Mouse (Mus musculus) heart, adult 9 months (tissue): ENCODE data around the gene BC030870.
"Not testable (repeated sequence)": the region's sequence is repeated elsewhere in the genome, so short reads cannot be mapped to it uniquely, and the experiment has no call there.

Experiments used
- DNase-seq, 2 experiments: peaks; one replicate each; pipeline ENCODE4 v3.0.0; 2022; ENCODE audit warnings: low spot score in 2 of 2

The BC030870 gene

DNA sequence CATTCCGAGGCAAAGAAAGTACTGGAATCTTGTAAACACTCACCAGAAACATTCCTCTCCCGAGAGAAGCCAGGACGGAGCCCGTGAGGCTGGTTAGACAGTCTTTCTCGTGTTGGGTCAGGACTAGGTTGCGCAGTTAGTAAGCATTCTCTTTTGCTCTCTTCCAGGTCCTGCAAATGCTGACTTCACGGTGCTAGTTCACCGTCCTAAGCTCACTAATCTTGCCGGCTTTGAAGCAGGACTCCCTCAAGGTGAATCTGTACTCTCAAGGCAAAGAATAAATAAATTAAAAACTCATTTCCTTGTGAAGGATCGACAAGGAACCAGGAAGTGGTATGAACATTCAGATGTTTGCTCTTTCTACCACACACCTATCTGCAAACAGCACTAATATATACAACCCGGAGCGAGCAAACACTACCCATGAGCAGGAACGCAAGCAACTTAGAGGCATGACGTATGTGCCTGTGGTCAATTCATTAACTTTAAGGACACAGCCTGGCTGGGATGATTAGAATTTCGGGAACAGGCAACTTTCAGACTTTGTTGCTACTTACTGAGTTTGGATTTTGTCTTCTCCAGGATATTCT lies at the start of gene BC030870:
Gene BC030870, minus strand, starts transcription at position 365 of the 590 bp plus-strand sequence.
- DNase-seq = no peak

DNA sequence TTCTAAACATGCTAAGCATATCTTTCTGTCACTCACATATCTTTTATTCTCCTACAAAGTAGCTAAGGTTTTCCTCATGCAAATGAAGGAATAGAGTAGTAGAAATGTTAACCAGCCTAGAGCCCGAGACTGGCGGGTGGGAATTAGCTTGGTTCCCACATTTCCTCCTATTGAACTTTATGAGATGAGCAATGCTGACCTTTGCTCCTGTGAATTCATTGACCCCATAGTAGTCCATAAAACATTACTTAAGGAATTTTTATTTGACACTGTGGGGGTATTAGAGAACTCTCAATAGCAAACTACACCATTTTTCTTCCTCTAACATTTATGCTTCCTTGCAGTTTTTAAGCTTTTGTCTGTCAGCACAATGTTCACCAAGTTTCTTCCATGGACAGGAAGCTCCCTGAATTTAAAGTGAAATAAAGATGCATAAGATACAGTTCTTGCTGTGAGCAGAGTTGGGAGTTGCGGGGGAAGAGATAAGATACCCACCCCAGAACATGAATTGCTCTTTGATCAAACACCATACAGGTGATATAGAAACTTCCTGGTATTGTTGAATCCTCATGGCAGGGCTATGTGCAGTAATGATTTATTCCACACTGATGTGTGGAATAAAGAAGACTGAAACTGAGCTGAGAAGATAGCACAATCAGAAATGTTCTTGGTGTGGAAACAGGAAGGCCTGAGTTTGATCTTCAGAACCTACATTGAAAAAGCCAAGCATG lies 45.5 kb upstream of the BC030870 start:
- DNase-seq = no peak

- DNase-seq = no peak
Measured at GRCm38 (mm10) chr8:65169184-65169583, 39.8 kb upstream of the BC030870 start.

DNA sequence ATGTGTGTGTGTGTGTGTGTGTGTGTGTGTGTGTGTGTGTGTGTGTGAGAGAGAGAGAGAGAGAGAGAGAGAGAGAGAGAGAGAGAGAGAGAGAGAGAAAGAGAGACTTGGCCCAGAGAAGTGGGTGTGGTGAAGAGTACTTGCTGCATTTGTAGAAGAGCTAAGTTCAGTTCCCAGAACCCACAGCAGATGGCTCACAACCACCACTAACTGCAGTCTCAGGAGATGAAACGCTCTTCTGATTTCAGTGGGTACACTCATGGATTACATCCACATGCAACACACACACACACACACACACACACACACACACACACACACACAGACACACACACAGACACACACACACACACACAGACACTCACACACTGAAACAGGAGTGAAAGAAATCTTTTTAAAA lies 31.3 kb upstream of the BC030870 start:
- not testable (repeated sequence) for DNase-seq

DNA sequence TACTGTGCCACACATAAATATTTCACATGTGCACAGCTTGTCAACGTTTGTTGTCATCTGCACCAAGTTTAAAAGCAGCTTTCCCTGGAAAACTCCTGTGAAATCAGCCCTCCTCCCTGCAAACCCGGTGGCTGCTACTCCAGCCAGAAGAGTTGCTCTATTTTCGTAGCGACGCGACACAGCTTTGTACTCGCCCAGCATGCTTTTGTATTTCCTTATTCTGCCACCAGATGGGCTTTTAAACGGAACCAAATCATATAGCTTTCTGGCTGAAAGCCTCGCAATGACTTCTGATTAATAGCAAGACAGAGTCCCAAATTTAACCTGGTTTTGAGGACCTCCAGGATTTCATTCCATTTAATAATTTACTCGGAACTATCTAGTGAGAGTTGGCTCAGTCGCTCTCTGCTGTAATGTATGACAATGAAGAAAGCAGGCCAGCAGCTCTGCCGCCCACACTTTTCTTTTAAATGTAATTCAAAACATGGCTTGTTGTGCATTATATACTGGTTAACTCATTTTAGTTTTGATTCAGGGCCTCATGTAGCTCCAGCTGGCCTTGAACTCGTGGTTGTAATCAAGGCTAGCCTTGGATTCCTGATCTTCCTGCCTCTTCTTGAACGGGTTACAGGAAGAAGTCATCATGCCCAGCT lies 29.9 kb upstream of the BC030870 start:
- DNase-seq = no peak

DNA sequence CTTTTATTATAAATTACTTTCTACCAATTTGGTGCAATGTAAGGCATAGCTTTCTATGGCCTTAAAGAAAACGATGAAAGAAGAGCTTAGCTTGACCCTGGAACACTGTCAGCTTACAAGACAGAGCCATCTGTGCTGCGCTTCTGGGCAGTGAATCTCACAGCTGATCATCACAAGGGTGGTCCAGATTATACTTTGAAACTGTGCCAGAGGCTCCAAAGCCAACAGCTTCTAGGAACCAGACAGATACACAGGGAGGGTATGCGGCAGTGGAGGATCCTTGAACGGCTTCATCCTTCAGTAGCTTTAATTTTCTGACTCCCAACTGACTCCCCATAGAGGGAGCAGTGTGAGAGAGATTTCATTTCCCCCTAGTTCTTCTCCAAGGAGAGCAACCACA lies 28.5 kb upstream of the BC030870 start:
- DNase-seq = no peak

DNA sequence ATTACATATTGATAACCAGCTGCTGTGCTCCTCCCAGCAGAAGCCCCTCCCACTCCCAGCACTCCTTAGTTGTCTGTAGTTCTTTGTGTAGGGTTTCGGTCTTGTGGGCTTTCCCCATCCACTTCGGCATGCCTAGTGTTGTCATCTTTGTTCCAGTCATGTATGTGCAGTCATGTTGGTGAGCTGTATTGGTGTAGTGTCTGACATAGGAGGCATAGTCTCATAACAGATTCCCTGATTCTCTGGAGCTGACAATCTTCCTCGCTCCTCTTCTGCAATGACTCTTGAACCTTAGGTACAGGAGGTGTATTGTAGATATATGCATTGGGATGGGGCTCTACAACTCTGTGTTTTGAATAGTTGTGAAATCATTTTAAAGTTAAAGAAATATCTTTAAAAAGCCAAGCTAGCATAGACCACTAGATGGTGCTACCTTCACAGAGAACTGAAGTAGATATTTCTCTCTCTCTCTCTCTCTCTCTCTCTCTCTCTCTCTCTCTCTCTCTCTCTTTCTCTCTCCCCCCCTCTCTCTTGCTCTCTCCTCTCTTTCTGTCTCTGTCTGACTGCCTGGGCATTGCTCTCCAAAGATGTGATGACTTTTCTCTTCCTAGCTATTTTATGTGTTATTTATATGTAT lies 9.6 kb upstream of the BC030870 start:
- no peak for DNase-seq

DNA sequence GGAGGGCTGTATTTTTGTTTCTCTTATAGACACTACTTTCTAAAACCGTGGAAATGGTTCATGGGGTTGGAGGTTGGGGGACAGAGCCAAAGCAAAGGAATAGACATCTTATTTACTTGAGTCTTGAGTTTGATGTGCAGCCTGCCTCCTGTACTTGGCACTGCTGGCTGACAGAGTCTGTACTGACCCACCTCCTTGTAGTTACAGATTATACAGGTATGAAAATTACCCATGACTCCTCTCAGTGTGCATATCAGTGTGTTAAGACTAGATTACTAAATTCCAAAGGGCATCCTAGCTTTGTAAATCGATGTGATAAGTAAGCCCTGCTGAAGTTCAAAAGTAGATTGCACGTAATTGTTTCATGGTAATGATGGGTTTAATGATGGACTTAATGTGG lies 2.9 kb downstream of the BC030870 start:
- no peak for DNase-seq

- no peak for DNase-seq
Measured at GRCm38 (mm10) chr8:65126014-65126413, 3.3 kb downstream of the BC030870 start.

DNA sequence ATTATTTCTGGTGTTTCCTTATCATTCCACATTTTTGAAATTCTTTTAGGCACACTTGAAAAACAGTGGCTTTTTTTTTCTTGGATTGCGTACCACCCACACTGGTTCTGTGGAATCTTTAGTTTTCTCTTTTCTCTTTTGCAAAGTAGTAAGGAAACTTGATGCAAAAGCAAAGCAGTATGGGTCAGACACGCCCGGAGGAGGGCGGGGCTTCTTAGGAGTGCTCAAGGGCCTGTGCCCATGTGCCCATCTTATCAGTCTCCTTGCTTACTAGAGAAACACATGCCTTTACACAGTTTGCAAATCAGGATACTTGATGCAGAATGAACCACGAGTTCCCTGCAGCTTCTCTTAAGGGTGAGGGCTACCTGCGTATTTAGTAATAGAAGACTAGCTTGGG lies 17.3 kb downstream of the BC030870 start:
- no peak for DNase-seq

DNA sequence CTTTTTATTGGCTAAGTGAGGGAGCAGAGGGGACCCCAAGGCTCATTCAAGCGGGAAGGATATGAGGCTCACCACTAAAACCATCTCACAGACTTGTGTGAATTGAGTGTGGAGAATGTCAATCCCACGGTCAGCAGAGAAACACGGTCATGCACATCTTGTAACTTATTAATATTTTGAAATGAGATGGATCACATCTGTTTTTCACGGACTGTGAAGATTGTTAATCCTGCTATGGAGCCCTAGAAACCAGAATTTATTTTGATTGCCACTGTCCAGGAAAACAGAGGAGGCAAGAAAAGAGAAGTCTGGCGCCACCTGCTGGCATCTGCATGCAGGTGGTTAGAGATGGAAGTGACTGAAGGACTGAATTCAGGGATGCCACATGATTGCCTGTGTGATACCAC lies 19.1 kb downstream of the BC030870 start:
- DNase-seq = peak in 1 of 2 experiments; percentile 2

GRCm38 (mm10) chr8:65108936-65109335 lies 20.4 kb downstream of the BC030870 start:
- DNase-seq = no peak

GRCm38 (mm10) chr8:65107936-65108718 lies 21.2 kb downstream of the BC030870 start:
- DNase-seq = no peak

DNA sequence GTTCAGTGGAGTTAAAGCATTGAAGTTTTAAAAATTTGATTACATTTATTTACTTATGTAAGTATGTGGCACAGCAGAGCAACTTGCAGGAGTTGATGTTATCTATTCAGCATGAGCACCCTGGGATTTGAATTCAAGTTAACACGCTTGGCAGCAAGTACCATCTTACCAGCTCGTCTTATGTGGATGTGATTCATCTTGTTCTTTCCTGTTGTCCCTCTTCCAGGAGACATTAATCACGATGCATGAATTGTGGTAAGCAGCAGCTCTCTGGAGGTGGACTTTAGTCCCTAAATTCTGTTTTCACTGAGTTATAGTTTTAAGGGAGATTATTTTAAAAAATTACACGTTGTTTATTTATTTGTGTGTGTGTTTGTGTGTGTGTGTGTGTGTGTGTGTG lies 25.3 kb downstream of the BC030870 start:
- DNase-seq = no peak

GRCm38 (mm10) chr8:65103632-65104031 lies 25.7 kb downstream of the BC030870 start:
- no peak for DNase-seq

DNA sequence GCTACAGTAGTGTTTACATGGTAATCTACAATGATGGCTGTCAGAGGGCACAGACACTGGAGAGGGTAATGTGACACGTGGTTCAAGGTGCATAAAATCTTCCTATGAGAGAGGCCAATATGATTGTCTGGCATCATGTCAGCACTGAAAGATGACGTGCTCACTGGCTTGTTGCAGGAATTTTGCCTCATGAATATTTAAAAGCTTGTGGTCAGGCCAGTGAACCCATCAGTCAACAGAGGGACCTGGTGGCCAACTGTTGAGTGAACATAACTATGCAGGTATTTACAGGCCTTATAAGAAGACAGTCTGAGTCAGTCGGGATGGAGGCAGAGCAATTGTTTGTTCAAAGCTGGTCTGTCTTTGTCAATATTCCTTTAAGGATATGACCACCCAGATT lies 29.6 kb downstream of the BC030870 start:
- DNase-seq = no peak

DNA sequence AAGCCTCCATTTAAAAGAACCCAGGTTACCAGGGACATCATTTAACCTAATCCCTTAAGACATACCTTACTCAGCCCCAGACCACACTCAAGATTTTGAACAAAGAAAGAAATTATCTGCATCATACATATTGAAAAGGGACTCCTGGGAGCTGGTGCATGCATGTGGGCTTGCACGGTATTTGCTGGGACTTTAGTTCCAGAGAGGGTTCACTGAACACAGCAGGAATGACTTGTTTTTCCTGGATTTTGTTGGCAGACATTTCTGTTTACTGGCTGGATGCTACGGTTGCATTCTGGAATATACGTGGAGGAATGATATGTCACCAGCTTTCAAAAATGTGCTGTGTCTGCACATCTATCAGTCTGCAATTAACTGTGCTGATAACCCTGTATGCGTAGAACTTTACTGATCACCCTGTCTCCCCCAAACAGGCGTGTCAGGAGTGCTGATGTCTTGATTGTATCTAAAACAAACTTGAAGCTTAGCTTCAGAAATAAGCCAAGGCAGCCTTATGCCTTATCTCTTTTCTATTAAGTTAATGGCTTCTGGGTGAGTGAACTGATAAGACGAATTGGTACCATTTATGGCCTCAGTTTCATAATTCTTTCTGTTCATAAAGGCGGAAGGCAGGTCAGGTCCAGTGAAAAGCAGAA lies 31.5 kb downstream of the BC030870 start:
- DNase-seq = no peak

DNA sequence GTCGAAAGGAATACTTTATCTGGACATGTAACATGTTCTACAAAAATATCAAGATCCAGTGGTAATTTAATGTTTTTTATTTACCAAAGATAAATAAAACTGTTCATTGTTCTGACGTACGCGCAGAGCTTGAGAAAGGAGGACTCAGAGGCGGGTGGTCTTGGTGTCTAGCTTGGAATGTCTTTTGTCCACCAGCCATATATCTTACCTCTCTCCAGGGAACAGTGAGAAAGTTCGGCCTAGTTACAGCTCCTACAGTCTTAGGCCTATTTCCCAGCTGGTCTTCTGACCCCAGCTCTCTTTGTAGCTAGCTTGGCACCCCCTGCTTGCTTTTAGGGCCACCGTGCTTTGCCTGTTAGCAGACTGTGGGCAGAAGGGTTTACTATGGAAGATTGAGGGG lies 39.6 kb downstream of the BC030870 start:
- no peak for DNase-seq

DNA sequence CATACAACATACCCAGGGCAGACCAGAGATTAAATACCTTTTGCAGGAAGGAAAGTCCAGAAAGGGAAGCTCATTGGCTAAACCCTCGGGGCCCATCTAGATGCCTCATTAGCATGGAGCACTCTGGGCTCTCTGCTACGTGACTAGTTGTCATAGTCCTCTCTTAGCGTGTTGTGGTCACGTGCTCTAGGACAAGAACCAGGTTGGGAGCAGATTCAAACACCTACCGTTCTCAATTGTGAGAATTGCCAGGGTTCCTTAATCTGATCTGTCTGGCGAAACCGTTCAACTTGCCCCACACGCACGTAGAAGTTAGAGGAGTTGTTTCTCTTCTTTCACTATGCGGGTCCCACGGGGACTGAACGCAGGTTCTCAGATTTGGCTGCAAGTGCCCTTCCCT lies 41.2 kb downstream of the BC030870 start:
- DNase-seq = no peak

GRCm38 (mm10) chr8:65087711-65088110 lies 41.7 kb downstream of the BC030870 start:
- DNase-seq = no peak

DNA sequence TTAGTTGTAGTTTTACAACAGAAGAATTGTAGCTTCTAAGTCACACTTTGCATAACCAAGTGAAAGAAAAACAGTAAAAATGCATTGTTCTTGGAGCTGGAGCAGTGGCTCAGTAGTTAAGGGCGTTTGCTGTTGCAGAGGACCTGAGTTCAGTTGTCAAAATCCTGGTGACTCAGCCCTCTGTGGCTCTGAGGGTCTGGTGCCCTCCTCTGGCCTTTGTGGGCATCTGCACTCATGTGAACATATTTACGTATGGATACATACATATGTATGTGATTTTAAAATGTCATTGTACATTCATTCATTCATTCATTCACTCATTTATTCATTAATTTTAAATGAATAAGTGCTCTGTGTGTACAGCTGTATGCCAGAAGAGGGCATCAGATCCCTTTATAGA lies 43.7 kb downstream of the BC030870 start:
- DNase-seq = no peak
